Mouse (Mus musculus) embryonic facial prominence, embryonic 15.5 days (tissue): Measurements from ENCODE around the gene Wif1. TPM values are rescaled to one million over a fixed set of nuclear protein-coding genes. Genes with fewer than 3 reads are reported as not detected.

ENCODE experiments used
- ATAC-seq: fragments of 200-750 bp; cut with Nextera tagmentation; 2 replicates; pipeline ENCODE4 v1.8.0; 2017; ENCODE audit warnings: low read depth, moderate TSS enrichment; ENCODE audit not compliant: insufficient number of reproducible peaks, low FRiP score, low TSS enrichment
- H3K27ac ChIP-seq: fragments of 300-500 bp; sonication (generic); replicated peaks from 2 replicates; pipeline ENCODE4 v1.5.1; 2015; ENCODE audit warnings: mild to moderate bottlenecking, inconsistent platforms
- H3K27me3 ChIP-seq: fragments of 300-500 bp; sonication (generic); 2 replicates; pipeline ENCODE4 v1.6.1; 2015; ENCODE audit warnings: inconsistent platforms
- H3K36me3 ChIP-seq: fragments of 300-500 bp; sonication (generic); 2 replicates; pipeline ENCODE4 v1.6.1; 2015; ENCODE audit warnings: mild to moderate bottlenecking, inconsistent platforms
- H3K4me1 ChIP-seq: fragments of 300-500 bp; sonication (generic); 2 replicates; pipeline ENCODE4 v1.6.1; 2015; ENCODE audit warnings: inconsistent platforms
- H3K4me2 ChIP-seq: fragments of 300-500 bp; sonication (generic); replicated peaks from 2 replicates; pipeline ENCODE4 v1.6.1; 2015; ENCODE audit warnings: mild to moderate bottlenecking, inconsistent platforms
- H3K4me3 ChIP-seq: fragments of 300-500 bp; sonication (generic); replicated peaks from 2 replicates; pipeline ENCODE4 v1.5.1; 2015; ENCODE audit warnings: mild to moderate bottlenecking, inconsistent platforms
- H3K9ac ChIP-seq: fragments of 300-500 bp; sonication (generic); 2 replicates; pipeline ENCODE4 v1.6.1; 2015; ENCODE audit warnings: inconsistent platforms
- H3K9me3 ChIP-seq: fragments of 300-500 bp; sonication (generic); replicated peaks from 2 replicates; pipeline ENCODE4 v1.6.1; 2016; ENCODE audit warnings: inconsistent platforms
- WGBS: fragments of 180-500 bp; shearing (Covaris S2); methylation state at CpG from one replicate; pipeline ENCODE4 v1.1.7; 2015; 5-methylcytosine and 5-hydroxymethylcytosine counted together
- polyA plus RNA-seq: library from polyadenylated mRNA; unstranded; fragments of >200 nt; fragmentation: Nextera tagmentation; extraction: Ambion mirVana; gene quantifications from 2 replicates; pipeline ENCODE4 v1.2.1, GENCODE M21; 2015

Wif1 gene
- 89.0 and 92.7 TPM in 2 replicates for polyA plus RNA-seq

GRCm38 (mm10) chr10:121033826-121034568 is at the start of gene Wif1:
TSS of gene Wif1 (plus strand) at chr10:121033960.
- Histone ChIP-seq H3K4me2 (peak within 1 kb of the TSS; percentile 92), H3K27ac (peak within 1 kb of the TSS; percentile 65; the same call in 1 of the 2 replicates), H3K9ac (peak within 1 kb of the TSS; percentile 42; the same call in 1 of the 2 replicates), H3K4me1 (0 out of 2 replicates have a peak, but pooled peaks cover 11% of the 10 kb centered on the region), H3K4me3 (peak within 1 kb of the TSS; percentile 62), H3K27me3 (no peaks in the 10 kb centered on the region), H3K9me3 (no peaks in the 10 kb centered on the region), H3K36me3 (no peaks in the 10 kb centered on the region)
- WGBS: under 1% methylated on average over 49 of the region's 49 CpGs
- peak; percentile 89 for ATAC-seq

- Histone ChIP-seq H3K9ac (no peak overlapping the region), H3K27me3 (no peaks in the 10 kb centered on the region), H3K36me3 (no peaks in the 10 kb centered on the region), H3K27ac (no peak overlapping the region), H3K4me3 (no peak overlapping the region), H3K4me1 (no peaks in the 10 kb centered on the region), H3K9me3 (no peaks in the 10 kb centered on the region), H3K4me2 (no peak overlapping the region)
- 71% methylated on average over 2 of the region's 2 CpGs for WGBS
- no peak for ATAC-seq
Measured at GRCm38 (mm10) chr10:121002135-121002534, 31.6 kb upstream of the Wif1 start.

- no peak overlapping the region for H3K4me3 ChIP-seq
- no peaks in the 10 kb centered on the region for H3K4me1 ChIP-seq
- 77% methylated on average over 4 of the region's 4 CpGs for whole genome bisulfite sequencing
- no peak overlapping the region for H3K27ac ChIP-seq
- no peak overlapping the region for H3K4me2 ChIP-seq
- H3K36me3 ChIP-seq: no peaks in the 10 kb centered on the region
- H3K9ac ChIP-seq: no peak overlapping the region
- H3K27me3 ChIP-seq: no peaks in the 10 kb centered on the region
- ATAC-seq: no peak
- 0 out of 2 replicates have a peak, but pooled peaks cover 3% of the 10 kb centered on the region for H3K9me3 ChIP-seq
Measured at GRCm38 (mm10) chr10:121011496-121011895, 22.3 kb upstream of the Wif1 start.

GRCm38 (mm10) chr10:121016291-121016690 is 17.5 kb upstream of the Wif1 start:
- Histone ChIP-seq H3K27ac (no peak overlapping the region), H3K36me3 (no peaks in the 10 kb centered on the region), H3K4me2 (no peak overlapping the region), H3K27me3 (no peaks in the 10 kb centered on the region), H3K4me3 (no peak overlapping the region), H3K4me1 (peaks cover 6% of the 10 kb centered on the region; the same call in 1 of the 2 replicates), H3K9me3 (0 out of 2 replicates have a peak, but pooled peaks cover 3% of the 10 kb centered on the region), H3K9ac (no peak overlapping the region)
- ATAC-seq: no peak
- WGBS: 87% methylated on average over 8 of the region's 8 CpGs

- H3K9me3 ChIP-seq: 0 out of 2 replicates have a peak, but pooled peaks cover 3% of the 10 kb centered on the region
- no peak overlapping the region for H3K4me3 ChIP-seq
- H3K27me3 ChIP-seq: no peaks in the 10 kb centered on the region
- no peak overlapping the region for H3K27ac ChIP-seq
- no peak overlapping the region for H3K9ac ChIP-seq
- H3K36me3 ChIP-seq: no peaks in the 10 kb centered on the region
- H3K4me1 ChIP-seq: peaks cover 7% of the 10 kb centered on the region; the same call in 1 of the 2 replicates
- WGBS: 42% methylated on average over 18 of the region's 18 CpGs
- H3K4me2 ChIP-seq: no peak overlapping the region
- no peak for ATAC-seq
Measured at GRCm38 (mm10) chr10:121016711-121017503, 16.9 kb upstream of the Wif1 start.

GRCm38 (mm10) chr10:121022951-121023350 is 10.8 kb upstream of the Wif1 start:
- H3K27ac ChIP-seq: no peak overlapping the region
- no peaks in the 10 kb centered on the region for H3K27me3 ChIP-seq
- no peak for ATAC-seq
- no peaks in the 10 kb centered on the region for H3K9me3 ChIP-seq
- H3K4me3 ChIP-seq: no peak overlapping the region
- 86% methylated on average over 5 of the region's 5 CpGs for WGBS
- H3K4me1 ChIP-seq: peaks cover 7% of the 10 kb centered on the region; the same call in 1 of the 2 replicates
- H3K4me2 ChIP-seq: no peak overlapping the region
- no peaks in the 10 kb centered on the region for H3K36me3 ChIP-seq
- no peak overlapping the region for H3K9ac ChIP-seq

GRCm38 (mm10) chr10:121031802-121032201 is 2.0 kb upstream of the Wif1 start:
- Histone ChIP-seq H3K27me3 (no peaks in the 10 kb centered on the region), H3K4me1 (0 out of 2 replicates have a peak, but pooled peaks cover 11% of the 10 kb centered on the region), H3K9me3 (no peaks in the 10 kb centered on the region), H3K4me2 (no peak overlapping the region), H3K9ac (no peak overlapping the region), H3K4me3 (no peak overlapping the region), H3K27ac (no peak overlapping the region), H3K36me3 (no peaks in the 10 kb centered on the region)
- ATAC-seq: no peak
- WGBS: 7% methylated on average over 7 of the region's 7 CpGs

- Histone ChIP-seq H3K9me3 (no peaks in the 10 kb centered on the region), H3K27ac (peak overlapping the region; percentile 65; the same call in 1 of the 2 replicates), H3K4me3 (peak overlapping the region; percentile 62), H3K36me3 (no peaks in the 10 kb centered on the region), H3K4me1 (0 out of 2 replicates have a peak, but pooled peaks cover 11% of the 10 kb centered on the region), H3K4me2 (peak overlapping the region; percentile 92), H3K27me3 (no peaks in the 10 kb centered on the region), H3K9ac (no peak overlapping the region)
- under 1% methylated on average over 25 of the region's 25 CpGs for WGBS
- peak; percentile 72 for ATAC-seq
Measured at GRCm38 (mm10) chr10:121033128-121033791, 500 bp upstream of the Wif1 start.

- Histone ChIP-seq H3K4me2 (peak overlapping the region; percentile 92), H3K9ac (peak overlapping the region; percentile 42; the same call in 1 of the 2 replicates), H3K4me3 (peak overlapping the region; percentile 62), H3K27ac (0 out of 2 replicates have a peak overlapping the region, but pooled peaks have one; percentile 65), H3K27me3 (no peaks in the 10 kb centered on the region), H3K4me1 (0 out of 2 replicates have a peak, but pooled peaks cover 11% of the 10 kb centered on the region), H3K36me3 (no peaks in the 10 kb centered on the region), H3K9me3 (no peaks in the 10 kb centered on the region)
- no peak for ATAC-seq
- WGBS: 6% methylated on average over 5 of the region's 5 CpGs
Measured at GRCm38 (mm10) chr10:121034569-121034947, 798 bp downstream of the Wif1 start.

GRCm38 (mm10) chr10:121038556-121039284 is 5.0 kb downstream of the Wif1 start:
- WGBS: 76% methylated on average over 4 of the region's 4 CpGs
- H3K4me1 ChIP-seq: 0 out of 2 replicates have a peak, but pooled peaks cover 8% of the 10 kb centered on the region
- no peak overlapping the region for H3K4me2 ChIP-seq

More at GRCm38 (mm10) chr10:121038556-121039284, 5.0 kb downstream of the Wif1 start:
- Histone ChIP-seq H3K4me3 (no peak overlapping the region), H3K27ac (no peak overlapping the region), H3K27me3 (no peaks in the 10 kb centered on the region), H3K36me3 (no peaks in the 10 kb centered on the region), H3K9ac (no peak overlapping the region), H3K9me3 (no peaks in the 10 kb centered on the region)
- no peak for ATAC-seq
